Mouse (Mus musculus): ENCODE data around the gene 7530416G11Rik. TPM values are rescaled to one million over a fixed set of nuclear protein-coding genes. Genes with fewer than 3 reads are reported as not detected.

Gene 7530416G11Rik
- polyA plus RNA-seq, 1 experiment, result not detected

DNA sequence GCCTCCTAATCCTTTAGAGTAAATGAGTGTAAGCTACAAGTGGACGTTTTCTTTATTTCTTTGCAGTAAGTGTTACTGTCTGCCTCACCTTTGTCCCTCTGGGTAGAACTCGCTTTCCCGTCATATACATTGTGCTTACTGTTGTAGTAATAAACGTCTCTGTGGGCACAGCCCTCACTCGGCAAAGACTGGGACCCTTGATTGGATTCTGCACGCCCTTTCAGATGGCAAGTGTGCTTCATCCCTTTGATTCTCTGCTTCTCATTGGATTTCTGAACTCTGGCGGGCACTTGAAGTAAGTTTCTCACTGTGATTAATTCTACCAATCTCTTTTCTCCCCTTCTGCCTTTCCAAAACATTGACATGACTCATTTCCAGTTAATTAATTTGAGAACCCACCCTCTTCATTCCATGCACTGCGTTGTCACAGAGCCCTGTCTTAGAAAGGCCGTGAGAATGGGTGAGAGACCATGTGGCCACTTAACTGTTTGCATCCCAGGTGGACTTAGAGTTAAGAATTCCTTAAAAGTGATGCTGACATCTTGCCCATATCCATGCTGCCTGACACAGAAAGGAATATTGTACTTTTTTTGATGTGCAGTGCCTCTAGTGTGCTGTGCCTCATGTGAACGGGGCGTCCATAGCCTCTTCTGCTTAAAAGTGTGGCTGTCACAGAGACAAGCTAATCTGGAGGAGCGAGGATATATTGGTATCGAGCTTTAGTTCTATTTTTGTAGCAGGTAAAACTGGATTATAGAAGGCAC, 39.8 kb downstream of the 7530416G11Rik start:
- Histone ChIP-seq H3K4me3 (no peak overlapping the region), H3K27me3 (ENCODE audit: control insufficient read depth, insufficient read depth, insufficient read length) (no peaks in the 10 kb centered on the region), H3ac (ENCODE audit: control insufficient read depth, insufficient read length) (no peak overlapping the region), H3K4me2 (ENCODE audit: low read depth) (no peak overlapping the region), H3K36me3 (ENCODE audit: control insufficient read depth, insufficient read depth) (peaks cover 77% of the 10 kb centered on the region), H3K79me2 (ENCODE audit: control insufficient read depth, insufficient read depth) (no peaks in the 10 kb centered on the region)
- no peak for TF ChIP-seq E2F4 (IDR thresholded peaks at IDR 0.05; ENCODE audit: insufficient read depth)
- no peak for TF ChIP-seq MYOD1 (IDR thresholded peaks at IDR 0.05; ENCODE audit: control insufficient read depth in 1 of 3, insufficient read length in 2 of 3, low read depth in 2 of 3)
- no peak for TF ChIP-seq MAX (IDR thresholded peaks at IDR 0.05; ENCODE audit: low read depth)
- TF ChIP-seq TCF3 (IDR thresholded peaks at IDR 0.05; ENCODE audit: insufficient read length, low read depth), result no peak
- no peak for TF ChIP-seq MYOG (IDR thresholded peaks at IDR 0.05; ENCODE audit: control insufficient read depth in 1 of 3, insufficient read depth in 1 of 3, insufficient read length in 2 of 3, low read depth in 2 of 3)
- TF ChIP-seq USF1 (IDR thresholded peaks at IDR 0.05; ENCODE audit: low read depth), result no peak
- no peak for TF ChIP-seq TCF12 (IDR thresholded peaks at IDR 0.05; ENCODE audit: insufficient read depth, poor library complexity, severe bottlenecking)
- TF ChIP-seq REST (IDR thresholded peaks at IDR 0.05; ENCODE audit: insufficient read depth, insufficient read length), result no peak
- TF ChIP-seq SRF (IDR thresholded peaks at IDR 0.05; ENCODE audit: control insufficient read depth, insufficient read length, low read depth), result no peak
- no peak for TF ChIP-seq POLR2AphosphoS2 (IDR thresholded peaks at IDR 0.05; ENCODE audit: insufficient read length, low read depth)
- no peak for TF ChIP-seq CEBPB (IDR thresholded peaks at IDR 0.05; ENCODE audit: insufficient read depth, poor library complexity, severe bottlenecking)

DNA sequence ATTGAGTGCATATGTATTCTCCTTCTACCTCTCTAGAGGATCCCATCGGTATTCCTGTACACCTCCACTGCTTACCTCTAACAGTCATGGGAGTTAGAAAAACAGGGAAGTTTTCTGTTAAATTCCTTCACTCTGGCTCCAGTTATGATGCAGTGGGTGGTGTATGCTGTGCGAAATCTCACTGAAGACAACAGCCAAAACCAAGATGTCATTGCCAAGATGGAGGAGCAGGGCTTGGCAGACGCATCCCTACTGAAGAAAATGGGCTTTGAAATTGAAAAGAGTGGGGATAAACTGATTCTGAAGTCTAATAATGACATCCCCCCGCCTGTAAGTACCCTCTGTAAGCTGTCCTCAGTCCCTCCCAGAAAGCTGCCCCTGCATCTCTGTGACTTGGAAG, 40.9 kb downstream of the 7530416G11Rik start:
- Histone ChIP-seq H3K4me3 (no peak overlapping the region), H3K27me3 (ENCODE audit: control insufficient read depth, insufficient read depth, insufficient read length) (no peaks in the 10 kb centered on the region), H3K36me3 (ENCODE audit: control insufficient read depth, insufficient read depth) (peaks cover 80% of the 10 kb centered on the region), H3K79me2 (ENCODE audit: control insufficient read depth, insufficient read depth) (no peaks in the 10 kb centered on the region), H3K4me2 (ENCODE audit: low read depth) (no peak overlapping the region), H3ac (ENCODE audit: control insufficient read depth, insufficient read length) (no peak overlapping the region)
- TF ChIP-seq MYOG (IDR thresholded peaks at IDR 0.05; ENCODE audit: control insufficient read depth in 1 of 3, insufficient read depth in 1 of 3, insufficient read length in 2 of 3, low read depth in 2 of 3) (no peak), TCF12 (IDR thresholded peaks at IDR 0.05; ENCODE audit: insufficient read depth, poor library complexity, severe bottlenecking) (no peak), E2F4 (IDR thresholded peaks at IDR 0.05; ENCODE audit: insufficient read depth) (no peak), TCF3 (IDR thresholded peaks at IDR 0.05; ENCODE audit: insufficient read length, low read depth) (no peak), REST (IDR thresholded peaks at IDR 0.05; ENCODE audit: insufficient read depth, insufficient read length) (no peak), CEBPB (IDR thresholded peaks at IDR 0.05; ENCODE audit: insufficient read depth, poor library complexity, severe bottlenecking) (no peak), USF1 (IDR thresholded peaks at IDR 0.05; ENCODE audit: low read depth) (no peak), MYOD1 (IDR thresholded peaks at IDR 0.05; ENCODE audit: control insufficient read depth in 1 of 3, insufficient read length in 2 of 3, low read depth in 2 of 3) (no peak), SRF (IDR thresholded peaks at IDR 0.05; ENCODE audit: control insufficient read depth, insufficient read length, low read depth) (no peak), MAX (IDR thresholded peaks at IDR 0.05; ENCODE audit: low read depth) (no peak), POLR2A (IDR thresholded peaks at IDR 0.05; ENCODE audit: insufficient read length, low read depth) (no peak), POLR2AphosphoS2 (IDR thresholded peaks at IDR 0.05; ENCODE audit: insufficient read length, low read depth) (no peak)

DNA sequence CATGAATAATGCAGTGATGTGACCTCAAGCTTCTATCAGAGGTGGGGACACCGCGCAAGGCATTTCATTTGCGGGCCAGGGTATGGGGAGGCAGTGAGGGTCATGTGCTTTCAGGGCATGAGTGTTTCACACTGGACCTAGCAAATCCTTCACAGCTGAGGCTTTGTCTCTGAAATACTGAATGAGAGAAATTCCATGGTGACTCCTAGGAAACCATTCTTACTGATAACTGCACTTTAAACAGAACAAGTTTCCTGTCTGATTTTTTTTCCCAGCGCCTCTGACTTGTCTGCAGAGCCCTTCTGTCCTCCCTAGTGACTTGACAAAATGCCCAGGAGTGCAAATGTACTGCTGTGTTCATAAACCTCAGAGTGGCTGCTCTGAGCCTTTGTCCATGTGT, 41.5 kb downstream of the 7530416G11Rik start:
- H3K36me3 ChIP-seq (ENCODE audit: control insufficient read depth, insufficient read depth), result peaks cover 74% of the 10 kb centered on the region
- H3K27me3 ChIP-seq (ENCODE audit: control insufficient read depth, insufficient read depth, insufficient read length), result no peaks in the 10 kb centered on the region
- H3ac ChIP-seq (ENCODE audit: control insufficient read depth, insufficient read length), result no peak overlapping the region
- H3K79me2 ChIP-seq (ENCODE audit: control insufficient read depth, insufficient read depth), result no peaks in the 10 kb centered on the region
- TF ChIP-seq CEBPB (IDR thresholded peaks at IDR 0.05; ENCODE audit: insufficient read depth, poor library complexity, severe bottlenecking), result no peak
- TF ChIP-seq SRF (IDR thresholded peaks at IDR 0.05; ENCODE audit: control insufficient read depth, insufficient read length, low read depth), result no peak
- no peak for TF ChIP-seq REST (IDR thresholded peaks at IDR 0.05; ENCODE audit: insufficient read depth, insufficient read length)
- no peak for TF ChIP-seq TCF3 (IDR thresholded peaks at IDR 0.05; ENCODE audit: insufficient read length, low read depth)
- H3K4me2 ChIP-seq (ENCODE audit: low read depth), result no peak overlapping the region
- H3K4me3 ChIP-seq, result no peak overlapping the region

DNA sequence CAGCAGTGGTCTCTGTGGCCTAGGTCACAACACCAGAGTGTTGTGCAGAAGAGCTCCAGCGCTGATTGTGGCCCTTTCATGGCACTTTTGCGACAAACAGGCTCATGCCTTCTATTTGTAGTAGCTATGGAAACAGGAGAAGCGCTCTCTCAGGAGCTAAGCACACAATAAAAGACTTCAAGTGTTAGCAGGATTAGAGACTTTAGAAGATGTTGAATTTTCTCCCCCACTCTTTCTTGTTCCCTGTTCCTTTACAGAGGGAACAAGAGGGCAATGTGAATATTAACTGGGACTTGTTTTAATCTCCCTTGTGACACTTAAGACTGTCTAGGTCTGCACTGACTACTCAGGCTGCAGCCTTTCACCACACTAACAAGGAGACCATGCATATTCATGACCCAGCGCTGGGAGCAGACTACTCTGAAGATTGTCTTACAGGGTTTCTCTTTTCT, 44.4 kb downstream of the 7530416G11Rik start:
- Histone ChIP-seq H3K27me3 (ENCODE audit: control insufficient read depth, insufficient read depth, insufficient read length) (no peaks in the 10 kb centered on the region), H3K4me2 (ENCODE audit: low read depth) (no peak overlapping the region), H3K36me3 (ENCODE audit: control insufficient read depth, insufficient read depth) (peaks cover 48% of the 10 kb centered on the region), H3K79me2 (ENCODE audit: control insufficient read depth, insufficient read depth) (no peaks in the 10 kb centered on the region), H3ac (ENCODE audit: control insufficient read depth, insufficient read length) (no peak overlapping the region), H3K4me3 (no peak overlapping the region)
- TF ChIP-seq REST (IDR thresholded peaks at IDR 0.05; ENCODE audit: insufficient read depth, insufficient read length), result no peak
- no peak for TF ChIP-seq TCF3 (IDR thresholded peaks at IDR 0.05; ENCODE audit: insufficient read length, low read depth)
- no peak for TF ChIP-seq MYOG (IDR thresholded peaks at IDR 0.05; ENCODE audit: control insufficient read depth in 1 of 3, insufficient read depth in 1 of 3, insufficient read length in 2 of 3, low read depth in 2 of 3)
- TF ChIP-seq SRF (IDR thresholded peaks at IDR 0.05; ENCODE audit: control insufficient read depth, insufficient read length, low read depth), result no peak
- TF ChIP-seq CEBPB (IDR thresholded peaks at IDR 0.05; ENCODE audit: insufficient read depth, poor library complexity, severe bottlenecking), result no peak
- TF ChIP-seq MAX (IDR thresholded peaks at IDR 0.05; ENCODE audit: low read depth), result no peak
- no peak for TF ChIP-seq E2F4 (IDR thresholded peaks at IDR 0.05; ENCODE audit: insufficient read depth)
- no peak for TF ChIP-seq TCF12 (IDR thresholded peaks at IDR 0.05; ENCODE audit: insufficient read depth, poor library complexity, severe bottlenecking)
- TF ChIP-seq MYOD1 (IDR thresholded peaks at IDR 0.05; ENCODE audit: control insufficient read depth in 1 of 3, insufficient read length in 2 of 3, low read depth in 2 of 3), result no peak
- no peak for TF ChIP-seq POLR2AphosphoS2 (IDR thresholded peaks at IDR 0.05; ENCODE audit: insufficient read length, low read depth)
- TF ChIP-seq USF1 (IDR thresholded peaks at IDR 0.05; ENCODE audit: low read depth), result no peak
- no peak for TF ChIP-seq POLR2A (IDR thresholded peaks at IDR 0.05; ENCODE audit: insufficient read length, low read depth)
